Mouse (Mus musculus) embryonic fibroblast, embryonic 13.5 days (primary cell): ENCODE results near the gene Odf3. TPM values are rescaled to one million over a fixed set of nuclear protein-coding genes. Genes with fewer than 3 reads are reported as not detected.

Experiments
- H3K27ac ChIP-seq: 2 replicates; pipeline ENCODE4 v1.5.1; 2012; ENCODE audit warnings: low read length, control low read depth, inconsistent platforms; ENCODE audit not compliant: insufficient read depth
- H3K4me1 ChIP-seq: 2 replicates; pipeline ENCODE4 v1.6.1; 2011; ENCODE audit warnings: low read length; ENCODE audit not compliant: control insufficient read depth, insufficient read depth
- H3K4me3 ChIP-seq: 2 replicates; pipeline ENCODE4 v1.5.1; 2011; ENCODE audit warnings: mild to moderate bottlenecking, control low read depth, low read length; ENCODE audit not compliant: insufficient read depth
- CTCF ChIP-seq: IDR thresholded peaks from 2 replicates; pipeline ENCODE4 v1.5.1; 2011; ENCODE audit warnings: mild to moderate bottlenecking, control low read depth, low read length, moderate library complexity, borderline replicate concordance; ENCODE audit not compliant: insufficient read depth
- POLR2A ChIP-seq: IDR thresholded peaks from 2 replicates; pipeline ENCODE4 v1.6.1; 2011; ENCODE audit warnings: low read depth, mild to moderate bottlenecking, control low read depth, low read length, moderate library complexity
- polyA plus RNA-seq: library from polyadenylated mRNA; stranded (reverse); fragments of >200 nt; gene quantifications from 2 replicates; pipeline ENCODE4 v1.2.4, GENCODE M21; 2011; ENCODE audit warnings: low read depth; ENCODE audit not compliant: missing spikeins, insufficient read length

Odf3 gene
- polyA plus RNA-seq: not detected in 2 replicates

- no peak for TF ChIP-seq CTCF
- no peak for TF ChIP-seq POLR2A
- no peak within 1 kb of the TSS for H3K4me3 ChIP-seq
These were observed at the start of gene Odf3 for GRCm38 (mm10) chr7:140847755-140848580. TSS of gene Odf3 (plus strand) at chr7:140847805.

GRCm38 (mm10) chr7:140798212-140798611, 49.4 kb upstream of the Odf3 start:
- Histone ChIP-seq H3K4me3 (no peak overlapping the region), H3K4me1 (no peaks in the 10 kb centered on the region), H3K27ac (no peak overlapping the region)
- TF ChIP-seq CTCF (no peak), POLR2A (no peak)

More at GRCm38 (mm10) chr7:140847755-140848580, at the start of gene Odf3:
- no peak within 1 kb of the TSS for H3K27ac ChIP-seq
- H3K4me1 ChIP-seq: no peaks in the 10 kb centered on the region

GRCm38 (mm10) chr7:140802629-140803028, 45.0 kb upstream of the Odf3 start:
- TF ChIP-seq POLR2A: no peak
- no peak for TF ChIP-seq CTCF
- no peak overlapping the region for H3K4me3 ChIP-seq
- H3K27ac ChIP-seq: no peak overlapping the region
- H3K4me1 ChIP-seq: no peaks in the 10 kb centered on the region

- Histone ChIP-seq H3K4me3 (no peak overlapping the region), H3K4me1 (no peaks in the 10 kb centered on the region), H3K27ac (no peak overlapping the region)
- TF ChIP-seq CTCF: 0 out of 2 replicates have a peak, but pooled peaks have one; percentile 15
- TF ChIP-seq POLR2A: no peak
These were observed 41.9 kb upstream of the Odf3 start for GRCm38 (mm10) chr7:140805704-140806103.

- Histone ChIP-seq H3K4me3 (no peak overlapping the region), H3K27ac (no peak overlapping the region), H3K4me1 (no peaks in the 10 kb centered on the region)
- TF ChIP-seq CTCF (no peak), POLR2A (no peak)
These were observed 37.1 kb upstream of the Odf3 start for GRCm38 (mm10) chr7:140810496-140810895.

GRCm38 (mm10) chr7:140811714-140812113, 35.9 kb upstream of the Odf3 start:
- H3K27ac ChIP-seq: no peak overlapping the region
- no peak overlapping the region for H3K4me3 ChIP-seq
- no peaks in the 10 kb centered on the region for H3K4me1 ChIP-seq
- TF ChIP-seq CTCF (no peak), POLR2A (no peak)

GRCm38 (mm10) chr7:140812850-140813249, 34.8 kb upstream of the Odf3 start:
- Histone ChIP-seq H3K4me3 (no peak overlapping the region), H3K4me1 (no peaks in the 10 kb centered on the region), H3K27ac (no peak overlapping the region)
- TF ChIP-seq CTCF (no peak), POLR2A (no peak)

GRCm38 (mm10) chr7:140820173-140820572, 27.4 kb upstream of the Odf3 start:
- H3K27ac ChIP-seq: no peak overlapping the region
- TF ChIP-seq CTCF (no peak), POLR2A (no peak)
- H3K4me3 ChIP-seq: no peak overlapping the region
- H3K4me1 ChIP-seq: no peaks in the 10 kb centered on the region

GRCm38 (mm10) chr7:140821305-140821652, 26.3 kb upstream of the Odf3 start:
- Histone ChIP-seq H3K4me1 (no peaks in the 10 kb centered on the region), H3K27ac (no peak overlapping the region), H3K4me3 (peak overlapping the region; percentile 39)
- TF ChIP-seq POLR2A (no peak), CTCF (no peak)

GRCm38 (mm10) chr7:140821653-140822329, 25.8 kb upstream of the Odf3 start, which contains the start of gene Zfp941:
TSS of gene Zfp941 (minus strand) at chr7:140822178.
- Histone ChIP-seq H3K4me1 (no peaks in the 10 kb centered on the region), H3K4me3 (peak within 1 kb of the TSS; percentile 39), H3K27ac (peak within 1 kb of the TSS; percentile 1; the same call in 1 of the 2 replicates)
- TF ChIP-seq POLR2A (peak; percentile 56), CTCF (no peak)
